Mouse (Mus musculus) kidney, adult 8-10 months (tissue): ENCODE results near the gene Aak1.

Experiments
- DNase-seq, 2 experiments: peaks; one replicate each; pipeline ENCODE4 v3.0.0; 2022

The Aak1 gene

DNA sequence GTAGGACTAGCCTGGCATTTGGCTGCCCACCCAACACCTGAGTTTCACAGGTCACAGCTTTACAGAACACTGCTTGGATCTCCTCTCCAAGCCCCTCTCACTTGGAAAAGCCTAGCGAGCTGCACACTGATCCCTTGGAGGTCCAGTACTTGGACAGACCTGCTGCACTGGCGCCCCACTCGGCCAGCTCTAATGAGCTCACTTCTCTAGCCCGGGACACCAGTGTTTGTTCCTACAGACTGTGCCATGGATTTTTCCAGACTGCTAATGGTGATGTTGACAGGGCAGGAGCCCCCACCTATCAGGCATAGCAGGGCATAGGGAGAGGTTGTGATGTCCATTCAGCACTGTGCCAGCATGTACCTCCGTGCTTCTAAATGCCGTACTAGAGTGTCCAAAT is 48.2 kb downstream of the Aak1 start:
- DNase-seq: no peak

DNA sequence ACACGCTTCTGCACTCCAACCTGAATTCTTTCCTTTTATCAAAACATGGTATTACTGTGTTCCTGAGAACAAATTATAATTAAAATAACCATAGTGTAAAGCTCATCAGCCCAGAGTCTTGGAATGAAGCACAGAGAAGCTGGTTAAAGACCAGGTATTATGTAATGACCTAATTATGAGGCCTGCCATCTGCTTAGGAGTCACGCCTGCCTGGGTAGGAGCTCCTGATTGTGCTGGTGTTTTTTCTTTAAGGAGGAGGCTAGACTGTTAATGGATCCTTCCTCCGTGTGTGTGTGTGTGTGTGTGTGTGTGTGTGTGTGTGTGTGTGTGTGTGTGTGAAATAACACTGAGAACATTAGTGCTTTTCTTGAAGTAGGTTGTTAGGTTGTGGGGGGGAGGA is 49.7 kb downstream of the Aak1 start:
- peak in 1 of 2 experiments; percentile 33 for DNase-seq

DNA sequence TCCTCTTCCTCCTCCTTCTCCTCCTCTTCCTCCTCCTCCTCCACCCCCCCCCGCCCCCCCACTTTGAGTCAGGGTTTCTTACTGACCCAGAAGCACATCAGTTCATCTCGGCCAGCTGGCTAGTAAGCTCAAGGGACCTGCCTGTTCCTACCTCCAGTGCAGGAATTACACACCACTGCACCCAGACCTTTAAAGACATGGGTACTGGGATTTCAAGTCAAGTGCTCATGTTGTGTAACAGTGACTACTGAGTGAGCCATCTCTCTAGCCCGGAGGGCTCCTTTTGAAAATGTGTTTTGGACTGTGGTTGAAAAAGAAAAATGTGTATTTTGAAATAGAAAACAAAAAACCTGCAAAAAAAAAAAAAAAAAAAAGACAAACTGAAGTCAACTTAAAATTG is 50.6 kb downstream of the Aak1 start:
- no peak for DNase-seq

DNA sequence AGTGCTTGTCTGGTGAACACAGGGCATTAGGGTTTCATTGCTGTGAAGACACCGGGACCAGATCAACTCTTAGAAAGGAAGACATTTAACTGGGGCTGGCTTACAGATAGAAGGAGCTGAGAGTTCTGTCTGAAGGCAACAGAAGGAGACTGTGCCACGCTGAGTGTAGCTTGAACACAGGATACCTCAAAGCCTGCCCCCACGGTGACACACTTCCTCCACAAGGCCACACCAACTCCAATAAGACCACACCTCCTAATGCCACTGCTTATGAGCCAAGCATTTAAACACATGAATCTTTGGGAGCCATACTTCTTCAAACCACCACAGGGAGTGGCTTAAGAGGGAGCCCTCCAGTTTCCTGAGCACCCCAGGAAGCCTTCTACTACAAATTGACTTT is 51.2 kb downstream of the Aak1 start:
- no peak for DNase-seq

DNA sequence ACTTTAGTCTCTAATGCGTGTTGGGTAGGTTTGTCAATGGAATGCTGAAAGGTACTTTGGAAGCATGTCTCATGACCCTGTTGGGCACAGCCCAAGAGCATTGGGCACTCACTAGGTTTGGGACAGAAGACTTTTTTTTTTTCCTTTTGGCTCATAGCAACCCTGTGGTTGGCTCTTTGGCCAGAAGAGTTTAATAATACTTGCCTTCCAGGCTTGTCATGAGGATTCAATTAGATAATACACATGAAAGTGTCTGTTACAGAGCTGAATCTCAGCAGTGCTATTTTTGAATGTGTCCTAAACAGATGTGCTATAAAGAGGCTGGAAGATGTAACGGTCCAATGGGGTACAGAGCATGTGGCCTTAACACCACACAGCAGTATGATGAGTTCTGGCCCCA is 56.2 kb downstream of the Aak1 start:
- peak; percentile 37 to 47 for DNase-seq

DNA sequence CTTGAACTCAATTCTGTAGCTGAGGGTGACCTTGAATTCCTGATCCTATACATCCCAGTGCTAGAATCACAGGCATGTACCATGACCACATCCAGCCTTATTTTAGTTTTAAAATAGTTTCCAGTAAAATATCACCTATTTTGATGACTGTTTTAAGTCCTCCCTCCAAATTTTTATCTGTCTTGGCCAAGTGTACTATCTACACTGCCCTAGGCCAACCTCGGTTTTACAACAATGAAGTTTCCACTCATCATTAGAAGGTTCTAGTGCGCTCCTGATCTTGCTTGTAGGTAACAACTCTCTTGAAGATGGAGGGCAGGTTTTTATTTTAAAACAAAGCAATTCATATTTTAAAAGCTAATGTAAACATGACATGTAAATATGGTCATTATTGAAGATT is 57.9 kb downstream of the Aak1 start:
- DNase-seq: no peak

DNA sequence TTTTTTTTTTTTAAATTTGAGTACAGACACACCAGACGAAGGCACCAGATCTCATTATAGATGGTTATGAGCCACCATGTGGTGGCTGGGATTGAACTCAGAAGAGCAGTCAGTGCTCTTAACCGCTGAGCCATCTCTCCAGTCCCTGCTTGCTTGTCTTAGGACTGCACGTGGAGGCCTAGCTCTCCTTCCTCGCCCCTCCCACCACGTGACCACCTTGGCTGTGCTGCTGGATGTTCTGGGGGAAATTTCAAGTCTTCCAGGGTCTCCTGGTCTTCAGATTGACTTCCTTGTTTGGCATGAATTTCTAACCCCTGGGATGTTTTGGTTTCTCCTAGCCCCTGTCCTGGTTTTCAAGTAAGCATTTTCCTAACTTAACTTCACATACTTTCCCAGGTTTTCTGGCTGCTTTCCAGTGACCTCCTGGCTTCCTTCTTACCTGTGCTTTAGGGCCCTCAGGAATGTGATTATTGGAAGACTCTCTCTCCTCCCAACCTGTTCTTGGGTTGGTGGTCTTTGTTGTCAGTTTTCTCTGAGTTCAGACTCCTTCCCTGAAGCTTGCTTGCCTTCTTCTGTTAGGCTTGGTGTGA is 59.3 kb downstream of the Aak1 start:
- peak; percentile 35 for DNase-seq

DNA sequence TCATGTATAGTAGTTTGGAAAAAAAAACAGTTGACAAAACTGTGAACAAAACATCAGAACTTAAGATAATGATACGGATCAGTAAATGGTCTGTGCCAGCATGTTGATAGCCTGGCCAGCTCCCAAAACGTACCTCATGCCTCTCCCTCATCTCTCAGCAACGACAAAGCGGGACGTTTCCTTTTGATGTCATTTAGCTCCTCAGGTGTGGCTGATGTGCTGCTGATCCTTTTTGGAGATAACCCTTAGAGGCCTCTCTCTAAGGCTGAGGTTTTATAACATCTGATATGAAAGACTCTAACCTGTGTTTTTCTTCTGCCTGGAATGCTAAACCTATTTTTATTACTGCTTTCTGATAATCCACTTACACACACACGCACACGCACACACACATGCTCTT is 60.6 kb downstream of the Aak1 start:
- DNase-seq: no peak

DNA sequence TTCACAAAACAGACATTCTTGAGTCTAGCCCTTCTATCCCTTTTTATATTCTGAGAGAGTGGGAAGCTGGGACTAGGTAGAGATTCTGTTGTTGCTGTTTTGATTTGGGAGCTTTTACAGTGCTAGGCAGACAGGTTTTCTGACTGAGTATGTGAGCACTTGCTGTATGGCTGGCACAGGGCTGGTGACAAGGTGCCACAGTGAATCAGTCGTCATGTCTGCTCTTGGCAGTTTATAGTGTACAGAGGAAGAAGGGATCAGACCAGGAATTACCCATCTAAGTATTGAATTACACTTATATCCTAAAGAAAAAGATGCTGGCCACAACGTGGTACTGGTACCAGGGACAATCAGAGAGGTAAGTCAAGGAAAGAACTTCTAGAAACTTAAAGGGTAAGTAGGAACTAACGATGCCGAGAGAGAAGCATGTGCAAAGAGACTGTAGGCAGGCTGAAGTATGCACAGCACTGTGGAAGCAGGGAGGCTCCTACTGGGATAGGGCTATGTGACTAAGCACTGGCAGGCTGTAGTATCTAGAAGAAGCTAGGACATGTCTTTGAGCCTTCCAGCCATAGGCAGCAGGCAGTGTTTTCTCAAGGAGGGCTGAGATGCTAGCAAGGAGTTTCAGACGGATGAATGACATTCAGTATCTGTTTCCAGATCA is 67.0 kb downstream of the Aak1 start:
- DNase-seq: no peak

DNA sequence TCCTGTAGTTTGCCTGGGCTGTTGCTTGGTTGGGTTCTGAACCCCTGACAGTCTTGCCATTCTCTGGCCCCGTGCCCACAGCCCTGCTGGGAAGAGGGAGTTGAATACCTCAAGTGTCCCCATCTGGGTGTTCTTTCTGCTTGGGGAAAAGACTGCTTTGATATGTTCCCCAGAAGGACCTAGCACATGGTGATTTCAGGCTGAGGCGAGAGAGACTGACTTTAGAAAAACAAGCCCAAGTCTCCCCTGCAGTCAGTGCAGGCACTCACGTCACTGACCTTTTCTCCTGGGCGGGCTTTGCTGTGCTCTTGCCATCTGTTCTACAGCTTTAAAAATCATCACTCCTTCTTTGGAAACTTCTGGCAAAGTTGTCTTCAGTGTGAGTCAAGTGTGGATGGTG is 67.9 kb downstream of the Aak1 start:
- DNase-seq: no peak

DNA sequence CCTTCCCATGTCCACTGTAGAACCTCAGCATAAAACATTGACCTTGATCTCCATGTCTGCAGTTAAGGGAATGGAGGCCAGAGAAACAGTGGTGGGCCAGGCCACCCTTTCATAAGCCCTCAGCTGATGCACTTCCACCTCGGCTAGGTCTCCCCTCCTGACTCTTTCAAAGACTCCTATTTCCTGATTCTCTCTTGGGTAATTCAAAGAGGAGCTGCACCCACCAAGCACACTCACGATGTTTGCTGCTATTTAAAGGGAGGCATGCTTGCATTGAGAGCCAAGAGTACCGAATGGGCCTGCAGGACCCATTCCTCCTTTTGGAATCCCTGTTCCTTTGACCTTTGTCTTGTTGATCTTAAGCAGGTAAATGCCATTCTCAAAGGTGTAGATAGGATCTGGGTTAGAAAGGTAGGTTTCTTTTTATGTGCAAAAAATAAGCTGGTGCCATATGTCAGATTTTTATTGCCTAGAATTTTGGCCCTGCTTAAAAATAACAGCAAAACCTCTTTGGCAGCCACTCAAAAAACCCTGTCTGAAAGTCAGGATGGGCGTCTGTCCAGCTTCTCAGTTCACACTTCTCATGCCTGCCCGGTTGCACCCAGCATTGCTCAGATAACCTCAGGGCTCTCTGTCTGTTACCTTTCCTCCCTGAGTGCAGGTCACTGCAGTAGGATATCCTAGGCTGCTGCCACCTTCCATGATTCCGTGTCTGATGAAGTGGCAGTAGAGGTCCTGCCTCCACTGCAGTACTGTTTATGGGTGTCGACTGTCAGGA is 68.9 kb downstream of the Aak1 start:
- DNase-seq: peak; percentile 32

DNA sequence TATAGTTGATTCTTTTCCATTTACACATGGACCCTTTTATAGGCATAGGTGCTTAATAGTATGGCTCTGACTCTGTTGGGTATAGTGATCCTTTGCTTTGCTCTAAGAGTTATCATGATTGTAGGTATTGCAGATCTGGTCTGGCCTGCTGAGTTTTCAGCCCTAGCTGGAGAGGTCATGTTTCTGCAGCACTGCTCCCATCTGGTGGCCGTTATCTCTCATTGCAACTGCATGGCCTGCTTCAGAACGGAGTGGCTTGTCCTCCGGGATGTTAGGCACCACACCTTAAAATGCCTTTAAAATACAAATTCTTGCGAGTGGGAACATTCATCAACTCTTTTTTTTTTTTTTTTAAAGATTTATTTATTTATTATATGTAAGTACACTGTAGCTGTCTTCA is 72.6 kb downstream of the Aak1 start:
- DNase-seq: peak; percentile 61 to 72

DNA sequence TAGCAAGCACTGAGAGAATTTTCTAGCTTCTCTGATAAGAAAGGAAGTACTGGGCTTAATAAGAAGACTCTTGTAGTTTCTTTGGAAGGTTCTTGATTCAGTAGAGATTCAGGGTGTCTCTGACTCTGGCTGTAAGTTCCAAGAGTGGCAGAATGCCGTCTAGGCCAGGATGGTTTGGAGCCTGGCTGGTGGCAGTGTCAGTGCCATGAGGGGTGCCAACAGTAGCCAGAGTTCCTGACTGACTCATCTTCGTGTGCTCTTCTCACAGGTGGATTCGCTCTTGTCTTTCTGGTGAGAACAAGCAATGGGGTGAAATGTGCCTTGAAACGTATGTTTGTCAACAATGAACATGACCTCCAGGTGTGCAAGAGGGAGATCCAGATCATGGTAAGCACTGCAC is 75.4 kb downstream of the Aak1 start:
- no peak for DNase-seq

DNA sequence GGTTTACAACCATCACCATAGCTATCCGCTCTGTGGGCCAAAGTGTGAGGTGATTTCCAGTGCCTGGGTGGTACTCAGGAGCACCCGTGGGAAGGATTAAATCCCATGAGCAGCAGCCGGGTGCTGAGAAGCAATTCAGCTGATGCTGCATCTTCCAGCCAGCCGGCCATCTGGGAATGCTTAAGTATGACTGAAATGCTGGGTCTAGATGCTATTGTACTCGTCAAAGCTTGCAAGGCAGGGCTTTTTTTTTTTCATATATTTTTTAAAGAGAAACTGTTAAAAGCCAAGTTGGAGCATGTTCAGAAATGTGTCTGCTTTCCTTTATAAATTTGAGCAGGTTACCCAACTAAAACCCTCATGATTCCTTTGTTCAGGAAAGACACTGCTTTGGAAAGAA is 85.2 kb downstream of the Aak1 start:
- DNase-seq: no peak

DNA sequence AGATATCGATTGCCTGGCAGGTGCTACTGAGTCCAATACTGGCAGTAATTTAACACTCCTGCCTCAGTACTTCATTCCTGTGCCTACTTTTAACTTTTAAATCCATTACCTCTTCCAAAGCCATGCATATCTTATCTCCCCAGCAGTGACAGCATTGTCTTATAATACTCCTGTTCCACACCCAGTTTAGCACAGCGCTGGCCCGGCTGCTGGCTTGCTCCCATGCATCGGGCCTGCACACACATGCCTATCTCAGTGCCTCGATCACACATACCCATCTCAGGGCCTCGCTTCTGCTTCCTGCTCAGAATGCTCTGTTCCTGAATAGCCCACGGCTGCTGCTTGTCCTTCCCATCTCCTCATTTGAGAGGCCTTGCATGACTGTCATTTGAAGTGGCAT is 90.5 kb downstream of the Aak1 start:
- DNase-seq: no peak

DNA sequence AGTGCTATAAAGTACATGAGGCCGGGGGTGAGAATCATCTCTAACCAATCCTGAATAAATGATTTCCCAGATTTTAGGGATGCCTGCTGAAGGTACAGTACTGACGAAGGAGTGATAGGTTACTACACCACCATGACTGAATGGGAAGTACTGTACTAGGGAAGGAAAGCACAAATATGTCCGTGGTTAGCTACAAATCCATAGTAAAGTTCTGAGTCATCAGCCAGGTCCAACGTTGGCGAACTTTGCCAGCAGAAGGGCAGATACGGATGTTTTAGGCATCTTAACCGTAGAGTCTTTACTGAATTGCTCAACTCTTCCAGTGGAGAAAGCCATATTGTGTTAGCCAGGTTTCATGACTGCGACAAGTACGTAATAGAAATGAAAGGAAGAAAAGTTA is 91.6 kb downstream of the Aak1 start:
- DNase-seq: no peak

DNA sequence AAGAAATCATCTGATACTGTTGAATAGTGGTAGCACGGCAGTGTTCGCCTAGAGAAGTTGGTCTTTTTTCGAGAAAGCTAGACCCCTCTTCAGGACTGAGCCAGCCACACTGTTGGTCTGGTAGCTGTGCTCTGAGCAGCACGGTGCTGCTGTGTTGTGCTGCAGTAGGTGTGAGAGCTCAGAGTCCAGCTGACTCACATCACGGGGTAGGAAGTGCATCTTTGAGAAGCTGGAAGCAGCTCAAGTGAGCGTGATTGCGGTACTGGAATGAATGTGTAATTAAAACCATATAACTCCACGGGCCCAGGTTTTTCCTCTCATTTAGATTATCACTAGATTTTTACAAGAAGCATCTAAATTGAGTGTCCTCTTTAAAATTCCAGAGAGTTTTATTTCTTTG is 97.8 kb downstream of the Aak1 start:
- DNase-seq: peak; percentile 17 to 22

DNA sequence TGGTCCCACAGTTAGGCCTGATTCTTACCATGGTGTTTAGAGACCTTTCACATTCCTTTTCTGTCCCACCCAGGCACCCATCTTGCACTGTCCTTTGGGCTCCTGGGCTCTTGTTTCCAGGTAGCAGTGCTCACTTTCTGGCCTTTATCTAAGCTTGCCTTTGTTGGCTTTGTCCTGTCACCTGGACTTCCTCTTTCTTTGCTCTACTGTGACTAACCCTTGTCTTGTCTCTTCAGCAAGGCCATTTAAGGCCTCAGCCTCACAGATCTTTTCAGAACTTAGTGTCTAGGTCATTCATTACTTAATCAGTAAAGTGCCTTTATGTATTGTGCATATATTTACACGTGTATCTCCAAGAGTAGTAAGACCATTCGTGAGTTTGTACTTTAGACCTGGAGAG is 99.4 kb downstream of the Aak1 start:
- DNase-seq: no peak

DNA sequence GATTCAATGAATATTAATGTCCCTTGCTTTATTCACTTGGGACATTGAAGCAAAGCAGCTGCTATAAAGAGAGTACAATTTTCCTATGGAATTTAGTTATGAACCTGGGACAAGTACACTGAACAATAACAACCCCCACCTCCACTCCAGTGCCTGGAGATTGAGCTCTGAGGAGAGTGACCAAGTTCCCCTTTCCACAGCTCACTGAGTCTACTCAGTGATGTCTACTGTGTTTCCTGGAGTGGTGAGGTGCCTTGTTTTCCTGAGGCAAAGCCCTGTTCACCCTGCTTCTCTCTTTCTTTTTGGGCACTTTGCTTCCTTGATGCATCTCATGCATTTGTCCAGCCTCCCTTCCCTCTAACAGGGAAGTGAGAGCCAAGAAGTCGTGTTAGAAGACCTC is 100.8 kb downstream of the Aak1 start:
- no peak for DNase-seq

DNA sequence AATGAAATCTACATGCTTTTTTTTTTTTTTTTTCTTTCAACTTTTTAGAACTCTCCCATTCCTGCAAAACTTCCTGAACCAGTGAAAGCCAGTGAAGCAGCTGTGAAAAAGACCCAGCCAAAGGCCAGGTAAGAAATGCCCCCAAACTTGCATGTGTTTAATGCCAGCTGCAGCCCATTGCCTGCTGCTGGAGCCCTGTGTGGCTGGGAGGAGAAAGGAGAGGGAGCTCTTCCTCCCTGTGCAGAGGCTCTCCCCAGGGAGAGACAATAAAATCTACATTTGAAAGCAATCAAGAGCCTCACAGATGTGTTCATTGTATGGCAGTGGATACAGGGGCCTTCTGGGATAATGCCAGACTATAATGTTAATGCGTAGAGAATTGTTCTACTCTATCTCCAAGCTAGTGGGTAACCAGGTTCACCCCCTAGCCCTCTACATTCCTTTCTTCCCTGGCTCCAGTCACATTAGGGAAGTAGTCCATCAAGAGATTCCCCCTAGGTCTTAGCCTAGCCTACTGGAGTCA is 101.5 kb downstream of the Aak1 start:
- no peak for DNase-seq

DNA sequence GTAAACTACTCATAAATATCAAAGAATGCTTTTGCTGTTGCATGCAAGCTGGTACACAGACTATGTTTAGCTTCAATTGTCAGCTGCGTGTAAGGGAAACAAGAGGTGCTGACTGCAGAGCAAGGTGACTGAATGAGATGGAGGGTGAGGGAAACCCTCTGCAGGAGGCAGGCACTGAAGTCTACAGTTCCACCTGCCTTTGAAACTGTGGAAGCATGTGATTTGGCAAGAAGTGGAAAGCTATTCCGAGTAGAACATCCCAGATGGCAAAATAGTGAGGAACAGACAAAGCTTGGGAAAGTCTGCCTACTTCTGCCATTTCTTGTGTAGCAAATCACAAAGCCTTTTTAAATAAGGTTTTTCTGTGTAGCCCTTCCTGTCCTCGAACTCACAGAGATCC is 106.4 kb downstream of the Aak1 start:
- no peak for DNase-seq

DNA sequence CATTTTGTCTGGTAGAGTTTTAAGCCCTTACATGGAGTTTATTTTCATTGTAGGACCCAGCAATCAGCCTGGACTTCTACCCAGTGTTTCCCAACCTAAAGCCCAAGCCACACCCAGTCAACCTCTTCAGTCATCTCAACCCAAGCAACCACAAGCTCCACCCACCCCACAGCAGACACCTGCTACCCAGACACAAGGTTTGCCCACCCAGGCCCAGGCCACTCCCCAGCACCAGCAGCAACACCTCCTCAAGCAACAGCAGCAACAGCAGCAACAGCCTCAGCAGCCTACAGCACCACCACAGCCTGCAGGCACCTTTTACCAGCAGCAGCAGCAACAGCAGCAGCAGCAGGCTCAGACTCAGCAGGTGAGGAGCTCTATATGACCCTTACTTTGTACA is 106.9 kb downstream of the Aak1 start:
- DNase-seq: no peak

DNA sequence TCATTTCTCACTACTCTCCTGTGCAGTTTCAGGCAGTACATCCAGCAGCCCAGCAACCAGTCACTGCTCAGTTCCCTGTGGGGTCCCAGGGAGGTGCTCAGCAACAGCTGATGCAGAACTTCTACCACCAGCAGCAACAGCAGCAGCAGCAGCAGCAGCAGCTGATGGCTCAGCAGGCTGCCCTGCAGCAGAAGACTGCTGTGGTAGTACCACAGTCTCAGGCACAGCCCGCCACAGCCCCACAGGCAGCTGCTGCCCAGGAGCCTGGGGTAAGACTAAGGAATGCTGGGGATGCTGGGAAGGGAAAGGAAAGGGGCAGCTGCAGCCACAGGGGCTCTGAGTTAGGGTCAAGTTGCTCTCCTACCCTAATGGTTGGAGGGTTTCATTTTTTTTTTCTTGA is 109.7 kb downstream of the Aak1 start:
- DNase-seq: no peak

DNA sequence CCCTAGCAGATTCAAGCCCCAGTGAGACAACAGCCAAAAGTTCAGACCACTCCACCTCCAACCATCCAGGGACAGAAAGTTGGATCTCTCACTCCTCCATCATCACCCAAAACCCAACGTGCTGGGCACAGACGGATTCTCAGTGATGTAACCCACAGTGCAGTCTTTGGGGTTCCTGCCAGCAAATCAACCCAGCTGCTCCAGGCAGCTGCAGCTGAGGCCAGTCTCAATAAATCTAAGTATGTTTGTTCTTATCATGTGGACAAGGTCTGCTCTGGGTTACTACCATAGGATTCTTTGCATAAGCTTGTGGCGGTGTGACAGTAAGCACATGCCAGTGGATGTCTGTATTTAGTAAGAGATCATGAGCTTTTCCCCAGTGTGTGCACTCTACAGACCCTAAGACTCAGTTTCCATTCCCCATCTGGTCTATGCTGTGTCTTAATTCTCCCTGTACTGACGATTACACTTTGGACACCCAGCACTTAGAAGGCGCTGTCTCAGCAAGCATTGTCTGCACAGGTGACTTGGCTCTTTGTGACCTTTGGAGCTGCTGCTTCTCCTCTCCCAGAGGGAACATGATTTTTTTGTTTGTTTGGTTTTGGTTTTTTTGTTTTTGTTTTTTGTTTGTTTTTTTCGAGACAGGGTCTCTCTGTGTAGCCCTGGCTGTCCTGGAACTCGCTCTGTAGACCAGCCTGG is 114.8 kb downstream of the Aak1 start:
- DNase-seq: peak in 1 of 2 experiments; percentile 28
